Mouse (Mus musculus) gonadal fat pad, adult 2 months (tissue): ENCODE results near the gene Supt3. TPM values are rescaled to one million over a fixed set of nuclear protein-coding genes. Genes with fewer than 3 reads are reported as not detected.

Experiments used
- DNase-seq: peaks from one replicate; pipeline ENCODE4 v3.0.0-alpha.2; 2012; ENCODE audit warnings: low read depth
- polyA plus RNA-seq: library from polyadenylated mRNA; depleted of rRNA; stranded (reverse); fragments of >200 nt; gene quantifications from 2 replicates; pipeline ENCODE4 v1.2.3, GENCODE M21; 2012

Gene Supt3
- polyA plus RNA-seq, 1 experiment: 7.4 TPM

- DNase-seq: no peak
Observed at GRCm38 (mm10) chr17:44782366-44782765, 5.4 kb downstream of the Supt3 start.

DNA sequence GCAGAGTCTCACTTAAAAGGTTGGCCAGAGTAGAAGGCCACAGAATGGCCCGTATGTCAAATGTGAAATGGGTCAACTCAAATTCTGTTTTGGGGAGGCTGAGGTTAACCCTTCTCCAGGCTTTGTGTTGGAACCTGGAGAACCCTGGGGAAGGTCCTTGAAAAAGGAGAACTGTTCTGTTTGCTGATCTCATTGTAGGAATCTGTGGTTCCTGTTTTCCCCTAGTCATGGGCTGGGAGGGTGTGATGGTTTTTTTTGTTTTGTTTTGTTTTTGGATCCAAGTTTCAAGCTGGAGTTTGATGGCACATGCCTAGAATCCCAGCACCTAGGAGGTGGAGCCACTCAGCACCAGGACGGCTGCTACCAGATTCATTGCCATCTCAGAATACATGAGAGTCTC lies 6.2 kb downstream of the Supt3 start:
- no peak for DNase-seq

- DNase-seq: no peak
Observed at GRCm38 (mm10) chr17:44788982-44789747, 12.2 kb downstream of the Supt3 start.

- no peak for DNase-seq
Observed at GRCm38 (mm10) chr17:44792218-44792917, 15.4 kb downstream of the Supt3 start.

DNA sequence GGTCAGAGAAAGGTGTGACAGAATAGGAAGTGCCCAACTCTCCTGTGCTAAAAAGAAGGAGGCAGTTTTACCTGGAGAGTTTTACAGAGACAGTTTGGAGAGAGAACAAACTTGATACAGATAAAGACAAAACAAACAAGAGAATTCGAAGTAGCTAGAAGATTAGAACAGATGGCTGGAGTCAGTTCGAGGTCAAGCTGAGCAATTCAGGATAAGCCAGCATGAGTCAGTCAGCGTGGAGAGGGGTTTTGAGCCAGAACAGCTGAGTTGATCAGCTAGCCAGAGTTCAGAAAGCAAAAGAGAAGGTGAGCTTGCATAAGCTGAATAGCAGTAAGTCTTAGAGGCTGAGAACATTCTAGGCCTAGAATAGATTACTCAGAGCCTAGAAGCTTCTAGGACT lies 20.4 kb downstream of the Supt3 start:
- DNase-seq: no peak

- no peak for DNase-seq
Observed at GRCm38 (mm10) chr17:44807031-44807430, 30.1 kb downstream of the Supt3 start.

- no peak for DNase-seq
Observed at GRCm38 (mm10) chr17:44814508-44815175, 37.7 kb downstream of the Supt3 start, which contains the start of gene Runx2. Gene Runx2, minus strand, starts transcription at chr17:44814797.

DNA sequence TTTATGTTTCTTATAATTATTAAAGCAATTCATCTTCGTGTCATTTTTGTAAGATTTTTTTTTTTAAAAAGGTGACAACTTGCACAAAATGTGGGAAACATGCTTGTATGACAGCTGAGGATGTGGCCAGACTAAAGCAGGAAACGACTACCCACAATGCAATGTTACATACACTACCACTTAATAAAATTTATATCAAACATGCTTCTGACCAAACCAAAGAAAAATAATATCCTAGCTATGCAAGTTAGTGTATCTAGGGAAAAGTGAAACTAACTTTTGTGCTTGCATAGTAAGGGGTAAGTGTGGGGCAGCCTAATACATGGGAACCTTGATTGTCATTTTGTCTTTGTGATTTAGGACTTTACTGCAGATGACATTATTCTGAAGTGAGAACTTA lies 41.9 kb downstream of the Supt3 start:
- DNase-seq: no peak

DNA sequence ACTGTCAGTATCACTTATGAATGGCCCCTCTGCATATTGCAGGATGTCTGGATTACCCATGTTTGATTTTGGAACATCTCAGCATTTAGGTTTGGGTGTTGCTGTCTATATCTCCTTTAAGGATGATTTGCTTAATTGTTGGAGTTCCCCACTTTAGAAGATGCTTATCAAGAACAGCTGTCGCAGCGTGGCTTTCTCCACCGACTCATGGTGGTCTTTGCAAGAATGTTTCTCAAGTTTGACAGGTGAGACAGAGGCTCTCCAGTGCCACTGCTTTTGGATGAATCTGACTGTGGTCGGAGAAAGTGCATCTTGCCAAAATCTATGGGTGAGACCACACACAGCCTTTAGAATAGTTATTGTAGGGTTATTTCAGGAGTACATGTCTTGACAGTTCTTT lies 42.9 kb downstream of the Supt3 start:
- no peak for DNase-seq

- DNase-seq: no peak
Observed at GRCm38 (mm10) chr17:44821940-44822339, 45.0 kb downstream of the Supt3 start.

DNA sequence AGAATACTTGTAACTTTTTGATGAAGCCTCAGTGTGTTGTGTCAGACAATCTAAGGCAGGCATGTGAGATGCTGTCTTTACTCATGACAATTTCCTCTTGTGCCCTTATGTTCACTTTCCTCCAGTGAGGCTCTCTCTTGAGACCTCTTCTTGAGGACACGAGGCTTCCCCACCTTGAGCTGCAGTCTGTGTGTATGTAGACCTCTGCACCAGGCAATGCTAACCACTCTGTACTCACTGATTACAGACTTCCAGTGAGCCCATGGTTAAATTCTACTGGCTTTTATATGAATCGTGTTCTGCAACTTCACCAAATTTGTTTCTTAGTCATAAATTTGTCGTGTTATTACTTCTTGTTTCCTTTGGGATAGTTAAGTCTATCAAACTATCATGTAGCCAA lies 50.2 kb downstream of the Supt3 start:
- DNase-seq: no peak

- no peak for DNase-seq
Observed at GRCm38 (mm10) chr17:44827964-44828363, 51.0 kb downstream of the Supt3 start.

GRCm38 (mm10) chr17:44829587-44829986 lies 52.6 kb downstream of the Supt3 start:
- DNase-seq: no peak

DNA sequence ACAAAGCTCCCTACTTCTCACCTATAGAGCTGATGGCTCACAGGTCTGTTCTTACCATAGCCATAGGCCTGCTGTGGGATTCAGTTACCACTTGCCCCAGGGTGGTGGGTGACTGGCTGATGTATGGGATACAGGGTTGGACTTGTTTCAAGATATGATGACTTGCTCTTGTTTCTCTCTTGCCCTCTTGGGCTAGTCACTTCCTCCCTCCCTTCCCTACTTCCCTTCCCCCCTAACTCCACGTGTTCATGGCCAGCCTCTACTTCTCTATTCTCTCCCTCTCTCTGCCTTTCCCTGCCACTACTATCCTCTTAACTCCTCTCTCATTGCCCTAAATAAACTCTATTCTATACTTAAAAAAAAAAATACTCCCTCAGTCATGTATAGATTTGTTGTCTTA lies 54.2 kb downstream of the Supt3 start:
- no peak for DNase-seq

- DNase-seq: no peak
Observed at GRCm38 (mm10) chr17:44842184-44842583, 65.2 kb downstream of the Supt3 start.

DNA sequence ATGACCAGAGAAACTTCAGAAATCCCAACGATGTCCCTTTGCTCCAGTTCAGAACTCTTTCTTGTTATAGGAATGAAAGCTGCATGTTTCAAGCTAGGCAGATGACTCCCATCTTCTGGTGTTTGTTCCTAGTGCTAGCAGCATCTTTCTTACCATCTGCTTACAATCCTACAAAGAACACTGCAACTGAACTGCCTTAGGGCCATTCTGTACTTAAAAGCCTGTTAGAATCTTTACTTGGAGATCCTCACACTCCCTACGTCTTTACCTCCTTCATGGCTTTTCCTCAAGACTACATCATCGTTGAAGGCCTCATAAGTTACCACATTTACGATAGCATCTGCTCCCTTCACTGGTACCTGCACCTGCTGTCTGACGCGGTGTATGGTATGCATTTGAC lies 86.2 kb downstream of the Supt3 start:
- DNase-seq: no peak

- DNase-seq: no peak
Observed at GRCm38 (mm10) chr17:44893592-44893991, 116.6 kb downstream of the Supt3 start.

DNA sequence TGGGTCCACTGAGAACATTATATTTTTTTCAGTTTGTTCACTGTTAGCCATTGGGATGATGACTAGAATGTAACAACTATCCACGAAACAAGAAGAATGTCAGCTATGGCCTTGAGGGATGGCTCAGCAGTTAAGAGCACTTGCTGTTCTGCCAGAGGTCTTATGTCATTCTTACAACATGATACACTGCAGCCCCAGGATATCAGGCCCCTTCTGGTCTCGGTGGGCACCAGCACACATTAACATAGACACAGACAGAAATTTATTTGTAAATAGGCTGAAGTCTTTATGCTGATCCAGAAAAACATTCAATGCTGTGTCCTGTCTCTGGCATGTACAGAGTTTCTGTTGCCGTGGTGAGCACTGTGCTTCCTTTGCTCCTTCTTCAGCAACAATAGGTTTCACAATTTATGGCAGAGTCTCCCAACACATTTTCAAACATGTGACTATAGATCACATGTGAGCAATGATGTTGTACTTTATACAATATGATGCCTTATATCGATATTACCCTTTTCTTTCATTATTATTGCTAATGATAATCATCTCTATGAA lies 166.7 kb downstream of the Supt3 start:
- peak; percentile 75 for DNase-seq

GRCm38 (mm10) chr17:44945333-44945732 lies 168.4 kb downstream of the Supt3 start:
- DNase-seq: peak; percentile 41

DNA sequence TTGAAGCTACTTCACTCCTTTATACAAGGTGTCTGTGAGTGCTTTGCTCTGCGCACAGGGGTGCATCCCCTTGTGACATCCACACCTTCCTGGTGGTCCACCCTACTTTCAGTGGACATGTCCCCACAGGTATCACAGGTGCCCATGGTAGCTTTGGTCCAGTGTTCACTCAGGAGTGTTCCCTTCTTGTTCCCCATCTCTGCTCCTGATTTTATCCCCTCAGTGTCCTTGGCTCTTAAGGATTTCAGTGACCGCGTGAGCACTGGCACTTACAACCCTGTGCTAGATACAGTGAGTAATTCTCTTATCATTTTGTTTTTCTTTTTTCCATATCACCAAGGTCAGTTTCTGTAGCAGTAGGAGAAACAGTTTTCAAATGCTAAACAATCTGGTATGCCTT lies 171.4 kb downstream of the Supt3 start:
- DNase-seq: no peak

DNA sequence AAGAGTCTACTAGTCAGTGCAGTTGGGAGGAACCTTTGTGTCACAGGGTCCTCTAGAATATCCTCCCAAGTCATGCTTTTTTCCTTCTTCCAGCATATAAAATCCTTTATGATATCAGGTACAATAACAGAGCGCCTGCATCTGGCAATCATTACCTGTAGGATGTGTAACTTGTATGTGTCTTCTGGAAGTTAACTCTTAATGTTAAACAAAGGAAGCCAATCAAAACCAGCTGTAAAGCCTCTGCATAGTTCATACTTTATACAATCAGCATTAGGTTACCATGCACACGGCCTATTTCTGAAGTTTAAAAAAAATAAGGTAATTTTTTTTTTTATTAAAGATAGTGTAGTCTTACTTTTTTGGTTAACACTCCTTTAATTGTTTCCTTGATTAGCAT lies 179.7 kb downstream of the Supt3 start:
- DNase-seq: no peak

GRCm38 (mm10) chr17:44963051-44963798 lies 186.3 kb downstream of the Supt3 start:
- no peak for DNase-seq
